Mouse (Mus musculus): ENCODE data around the gene Kcnk7. TPM values are rescaled to one million over a fixed set of nuclear protein-coding genes. Genes with fewer than 3 reads are reported as not detected.

Gene Kcnk7
- polyA plus RNA-seq, 1 experiment from 2014 or later = 1.7 TPM

- peak overlapping the region; percentile 23 for H3K4me3 ChIP-seq (ENCODE audit: low read depth, low read length)
- DNase-seq (ENCODE audit: low spot score) (no peak), ATAC-seq (ENCODE audit: low read depth) (no peak)
- peaks cover 13% of the 10 kb centered on the region; the same call in 1 of the 2 replicates for H3K36me3 ChIP-seq (ENCODE audit: control insufficient read depth, insufficient read depth, low read length)
- peaks cover 36% of the 10 kb centered on the region for H3K27me3 ChIP-seq (replicated peaks; ENCODE audit: control insufficient read depth, insufficient read depth, low read length)
- H3K4me2 ChIP-seq (ENCODE audit: low read depth, low read length) = peak overlapping the region; percentile 53
- 8% methylated on average over 20 of the region's 36 CpGs for WGBS
- no peaks in the 10 kb centered on the region for H3K9me3 ChIP-seq (ENCODE audit: control insufficient read depth, low read length)
- H3K9ac ChIP-seq (ENCODE audit: low read depth, low read length) = peak overlapping the region; percentile 48
- H3K27ac ChIP-seq (replicated peaks; ENCODE audit: low read depth, low read length) = no peak overlapping the region
- H3K4me1 ChIP-seq (ENCODE audit: control insufficient read depth, insufficient read depth, low read length) = peaks cover 32% of the 10 kb centered on the region
Measured at GRCm38 (mm10) chr19:5745756-5746710, 41.9 kb downstream of the Kcnk7 start.

GRCm38 (mm10) chr19:5746907-5747363 is 42.8 kb downstream of the Kcnk7 start:
- H3K36me3 ChIP-seq (ENCODE audit: control insufficient read depth, insufficient read depth, low read length) = peaks cover 21% of the 10 kb centered on the region; the same call in 1 of the 2 replicates
- no peak overlapping the region for H3K4me2 ChIP-seq (ENCODE audit: low read depth, low read length)
- no peak overlapping the region for H3K4me3 ChIP-seq (ENCODE audit: low read depth, low read length)
- peaks cover 41% of the 10 kb centered on the region for H3K27me3 ChIP-seq (replicated peaks; ENCODE audit: control insufficient read depth, insufficient read depth, low read length)
- WGBS = 41% methylated on average over 12 of the region's 12 CpGs
- DNase-seq (ENCODE audit: low spot score) (no peak), ATAC-seq (ENCODE audit: low read depth) (no peak)
- peaks cover 28% of the 10 kb centered on the region for H3K4me1 ChIP-seq (ENCODE audit: control insufficient read depth, insufficient read depth, low read length)
- H3K9ac ChIP-seq (ENCODE audit: low read depth, low read length) = no peak overlapping the region
- H3K27ac ChIP-seq (replicated peaks; ENCODE audit: low read depth, low read length) = no peak overlapping the region
- no peaks in the 10 kb centered on the region for H3K9me3 ChIP-seq (ENCODE audit: control insufficient read depth, low read length)

GRCm38 (mm10) chr19:5749476-5749875 is 45.3 kb downstream of the Kcnk7 start:
- H3K4me3 ChIP-seq (ENCODE audit: low read depth, low read length) = no peak overlapping the region
- no peak overlapping the region for H3K9ac ChIP-seq (ENCODE audit: low read depth, low read length)
- H3K36me3 ChIP-seq (ENCODE audit: control insufficient read depth, insufficient read depth, low read length) = peaks cover 39% of the 10 kb centered on the region
- no peak overlapping the region for H3K4me2 ChIP-seq (ENCODE audit: low read depth, low read length)
- no peak overlapping the region for H3K27ac ChIP-seq (replicated peaks; ENCODE audit: low read depth, low read length)
- H3K4me1 ChIP-seq (ENCODE audit: control insufficient read depth, insufficient read depth, low read length) = peaks cover 12% of the 10 kb centered on the region
- WGBS = 74% methylated on average over 6 of the region's 6 CpGs
- H3K9me3 ChIP-seq (ENCODE audit: control insufficient read depth, low read length) = no peaks in the 10 kb centered on the region
- ATAC-seq (ENCODE audit: low read depth) (no peak), DNase-seq (ENCODE audit: low spot score) (no peak)
- H3K27me3 ChIP-seq (replicated peaks; ENCODE audit: control insufficient read depth, insufficient read depth, low read length) = peaks cover 41% of the 10 kb centered on the region

- Histone ChIP-seq H3K27me3 (replicated peaks; ENCODE audit: control insufficient read depth, insufficient read depth, low read length) (peaks cover 36% of the 10 kb centered on the region), H3K9me3 (ENCODE audit: control insufficient read depth, low read length) (no peaks in the 10 kb centered on the region), H3K36me3 (ENCODE audit: control insufficient read depth, insufficient read depth, low read length) (peaks cover 42% of the 10 kb centered on the region), H3K4me3 (ENCODE audit: low read depth, low read length) (no peak overlapping the region), H3K27ac (replicated peaks; ENCODE audit: low read depth, low read length) (no peak overlapping the region), H3K4me1 (ENCODE audit: control insufficient read depth, insufficient read depth, low read length) (peaks cover 3% of the 10 kb centered on the region), H3K9ac (ENCODE audit: low read depth, low read length) (no peak overlapping the region), H3K4me2 (ENCODE audit: low read depth, low read length) (no peak overlapping the region)
- DNase-seq (ENCODE audit: low spot score) = no peak
- no peak for ATAC-seq (ENCODE audit: low read depth)
- WGBS = 11% methylated on average over 18 of the region's 22 CpGs
Measured at GRCm38 (mm10) chr19:5750951-5751350, 46.8 kb downstream of the Kcnk7 start.

GRCm38 (mm10) chr19:5751742-5752141 is 47.6 kb downstream of the Kcnk7 start:
- Histone ChIP-seq H3K4me1 (ENCODE audit: control insufficient read depth, insufficient read depth, low read length) (no peaks in the 10 kb centered on the region), H3K27me3 (replicated peaks; ENCODE audit: control insufficient read depth, insufficient read depth, low read length) (peaks cover 37% of the 10 kb centered on the region), H3K4me2 (ENCODE audit: low read depth, low read length) (no peak overlapping the region), H3K4me3 (ENCODE audit: low read depth, low read length) (no peak overlapping the region), H3K9me3 (ENCODE audit: control insufficient read depth, low read length) (no peaks in the 10 kb centered on the region), H3K9ac (ENCODE audit: low read depth, low read length) (no peak overlapping the region), H3K36me3 (ENCODE audit: control insufficient read depth, insufficient read depth, low read length) (peaks cover 49% of the 10 kb centered on the region), H3K27ac (replicated peaks; ENCODE audit: low read depth, low read length) (no peak overlapping the region)
- peak; percentile 30; the same call in 1 of the 2 replicates for ATAC-seq (ENCODE audit: low read depth)
- peak; percentile 30 for DNase-seq (ENCODE audit: low spot score)
- WGBS = 14% methylated on average over 17 of the region's 20 CpGs

- no peak overlapping the region for H3K27ac ChIP-seq (replicated peaks; ENCODE audit: low read depth, low read length)
- ATAC-seq (ENCODE audit: low read depth) = peak; percentile 48; the same call in 1 of the 2 replicates
Measured at GRCm38 (mm10) chr19:5756321-5756985, 52.3 kb downstream of the Kcnk7 start.

More at GRCm38 (mm10) chr19:5756321-5756985, 52.3 kb downstream of the Kcnk7 start:
- Histone ChIP-seq H3K4me2 (ENCODE audit: low read depth, low read length) (peak overlapping the region; percentile 33), H3K4me3 (ENCODE audit: low read depth, low read length) (no peak overlapping the region), H3K4me1 (ENCODE audit: control insufficient read depth, insufficient read depth, low read length) (no peaks in the 10 kb centered on the region), H3K9me3 (ENCODE audit: control insufficient read depth, low read length) (no peaks in the 10 kb centered on the region), H3K36me3 (ENCODE audit: control insufficient read depth, insufficient read depth, low read length) (peaks cover 80% of the 10 kb centered on the region), H3K27me3 (replicated peaks; ENCODE audit: control insufficient read depth, insufficient read depth, low read length) (peaks cover 26% of the 10 kb centered on the region), H3K9ac (ENCODE audit: low read depth, low read length) (peak overlapping the region; percentile 46)
- 23% methylated on average over 15 of the region's 29 CpGs for WGBS
- DNase-seq (ENCODE audit: low spot score) = no peak

Small RNA genes within 50 kb of the gene (microRNA-seq; reads per million reads assigned to microRNA genes)
- gene Mir6987 (ENCODE audit: borderline number of aligned reads) = not detected

Other genes with a start within 250 kb of the Kcnk7 start
- 5.7 and 6.1 TPM in 2 replicates for gene Ccdc85b, start 246.5 kb upstream of the Kcnk7 start, polyA plus RNA-seq (2014; fragmentation: Nextera tagmentation; extraction: Ambion mirVana)
- 75.0 and 99.0 TPM in 2 replicates for gene Fibp, start 243.8 kb upstream of the Kcnk7 start, polyA plus RNA-seq (2014; fragmentation: Nextera tagmentation; extraction: Ambion mirVana)
- 0.85 and 1.5 TPM in 2 replicates for gene Ctsw, start 235.9 kb upstream of the Kcnk7 start, polyA plus RNA-seq (2014; fragmentation: Nextera tagmentation; extraction: Ambion mirVana)
- 175 and 190 TPM in 2 replicates for gene Efemp2, start 230.4 kb upstream of the Kcnk7 start, polyA plus RNA-seq (2014; fragmentation: Nextera tagmentation; extraction: Ambion mirVana)
- gene Mus81, start 216.0 kb upstream of the Kcnk7 start, polyA plus RNA-seq (2014; fragmentation: Nextera tagmentation; extraction: Ambion mirVana) = 38.0 and 39.6 TPM in 2 replicates
- gene Cfl1, start 213.9 kb upstream of the Kcnk7 start, polyA plus RNA-seq (2014; fragmentation: Nextera tagmentation; extraction: Ambion mirVana) = 2,353 and 2,499 TPM in 2 replicates
- not detected in 2 replicates for gene 1700020D05Rik, start 200.6 kb upstream of the Kcnk7 start, polyA plus RNA-seq (2014; fragmentation: Nextera tagmentation; extraction: Ambion mirVana)
- gene Snx32, start 193.8 kb upstream of the Kcnk7 start, polyA plus RNA-seq (2014; fragmentation: Nextera tagmentation; extraction: Ambion mirVana) = 10.7 and 13.2 TPM in 2 replicates
- gene Ovol1, start 143.7 kb upstream of the Kcnk7 start, polyA plus RNA-seq (2014; fragmentation: Nextera tagmentation; extraction: Ambion mirVana) = 6.1 and 6.4 TPM in 2 replicates
- gene Ap5b1, start 136.3 kb upstream of the Kcnk7 start, polyA plus RNA-seq (2014; fragmentation: Nextera tagmentation; extraction: Ambion mirVana) = 3.3 and 3.8 TPM in 2 replicates
- 94.8 and 110 TPM in 2 replicates for gene Rnaseh2c, start 102.5 kb upstream of the Kcnk7 start, polyA plus RNA-seq (2014; fragmentation: Nextera tagmentation; extraction: Ambion mirVana)
- gene Kat5, start 94.1 kb upstream of the Kcnk7 start, polyA plus RNA-seq (2014; fragmentation: Nextera tagmentation; extraction: Ambion mirVana) = 24.7 and 32.5 TPM in 2 replicates
- gene Rela, start 66.9 kb upstream of the Kcnk7 start, polyA plus RNA-seq (2014; fragmentation: Nextera tagmentation; extraction: Ambion mirVana) = 49.2 and 52.9 TPM in 2 replicates
- 24.4 and 26.6 TPM in 2 replicates for gene Sipa1, start 40.7 kb upstream of the Kcnk7 start, polyA plus RNA-seq (2014; fragmentation: Nextera tagmentation; extraction: Ambion mirVana)
- gene Map3k11, start 15.6 kb upstream of the Kcnk7 start, polyA plus RNA-seq (2014; fragmentation: Nextera tagmentation; extraction: Ambion mirVana) = 18.9 and 23.3 TPM in 2 replicates
- 24.1 and 32.1 TPM in 2 replicates for gene Pcnx3, start 15.5 kb upstream of the Kcnk7 start, polyA plus RNA-seq (2014; fragmentation: Nextera tagmentation; extraction: Ambion mirVana)
- 34.2 and 43.4 TPM in 2 replicates for gene Ehbp1l1, start 21.9 kb downstream of the Kcnk7 start, polyA plus RNA-seq (2014; fragmentation: Nextera tagmentation; extraction: Ambion mirVana)
- gene Fam89b, start 25.3 kb downstream of the Kcnk7 start, polyA plus RNA-seq (2014; fragmentation: Nextera tagmentation; extraction: Ambion mirVana) = 101 and 111 TPM in 2 replicates
- 59.2 and 68.0 TPM in 2 replicates for gene Ltbp3, start 36.5 kb downstream of the Kcnk7 start, polyA plus RNA-seq (2014; fragmentation: Nextera tagmentation; extraction: Ambion mirVana)
- 78.3 and 79.8 TPM in 2 replicates for gene Scyl1, start 67.1 kb downstream of the Kcnk7 start, polyA plus RNA-seq (2014; fragmentation: Nextera tagmentation; extraction: Ambion mirVana)
- 20.6 and 25.8 TPM in 2 replicates for gene Frmd8, start 170.9 kb downstream of the Kcnk7 start, polyA plus RNA-seq (2014; fragmentation: Nextera tagmentation; extraction: Ambion mirVana)
- 2.8 and 3.0 TPM in 2 replicates for gene Slc25a45, start 173.4 kb downstream of the Kcnk7 start, polyA plus RNA-seq (2014; fragmentation: Nextera tagmentation; extraction: Ambion mirVana)
- 1.4 and 2.0 TPM in 2 replicates for gene Tigd3, start 189.8 kb downstream of the Kcnk7 start, polyA plus RNA-seq (2014; fragmentation: Nextera tagmentation; extraction: Ambion mirVana)
- 124 and 143 TPM in 2 replicates for gene Dpf2, start 208.6 kb downstream of the Kcnk7 start, polyA plus RNA-seq (2014; fragmentation: Nextera tagmentation; extraction: Ambion mirVana)
- gene Cdc42ep2, start 220.4 kb downstream of the Kcnk7 start, polyA plus RNA-seq (2014; fragmentation: Nextera tagmentation; extraction: Ambion mirVana) = 14.0 and 16.2 TPM in 2 replicates

All from embryonic facial prominence, embryonic 14.5 days (tissue).